Mouse (Mus musculus): ENCODE measurements around the gene Elovl1. TPM values are rescaled to one million over a fixed set of nuclear protein-coding genes. Genes with fewer than 3 reads are reported as not detected.

Gene Elovl1
- polyA plus RNA-seq, 1 experiment from 2014 or later = 47.0 TPM

Other genes starting within 250 kb of the Elovl1 start
- 26.3 and 38.4 TPM in 2 replicates for gene Kdm4a, start 248.1 kb upstream of the Elovl1 start, polyA plus RNA-seq (2016; fragmentation: Nextera tagmentation; extraction: Ambion mirVana)
- gene Ptprf, start 136.7 kb upstream of the Elovl1 start, polyA plus RNA-seq (2016; fragmentation: Nextera tagmentation; extraction: Ambion mirVana) = 94.4 and 103 TPM in 2 replicates
- gene Szt2, start 18.8 kb upstream of the Elovl1 start, polyA plus RNA-seq (2016; fragmentation: Nextera tagmentation; extraction: Ambion mirVana) = 6.4 and 9.1 TPM in 2 replicates
- gene Med8, start 18.8 kb upstream of the Elovl1 start, polyA plus RNA-seq (2016; fragmentation: Nextera tagmentation; extraction: Ambion mirVana) = 160 and 170 TPM in 2 replicates
- gene Cdc20, start 9.3 kb downstream of the Elovl1 start, polyA plus RNA-seq (2016; fragmentation: Nextera tagmentation; extraction: Ambion mirVana) = 403 and 424 TPM in 2 replicates
- 1.0 and 1.8 TPM in 2 replicates for gene Mpl, start 29.4 kb downstream of the Elovl1 start, polyA plus RNA-seq (2016; fragmentation: Nextera tagmentation; extraction: Ambion mirVana)
- 13.1 and 15.8 TPM in 2 replicates for gene Tie1, start 62.0 kb downstream of the Elovl1 start, polyA plus RNA-seq (2016; fragmentation: Nextera tagmentation; extraction: Ambion mirVana)
- 0.52 and 0.53 TPM in 2 replicates for gene 2610528J11Rik, start 98.9 kb downstream of the Elovl1 start, polyA plus RNA-seq (2016; fragmentation: Nextera tagmentation; extraction: Ambion mirVana)
- 0.28 and 0.30 TPM in 2 replicates for gene Tmem125, start 116.0 kb downstream of the Elovl1 start, polyA plus RNA-seq (2016; fragmentation: Nextera tagmentation; extraction: Ambion mirVana)
- 0.70 and 0.75 TPM in 2 replicates for gene Cfap57, start 192.7 kb downstream of the Elovl1 start, polyA plus RNA-seq (2016; fragmentation: Nextera tagmentation; extraction: Ambion mirVana)
- gene Ebna1bp2, start 192.7 kb downstream of the Elovl1 start, polyA plus RNA-seq (2016; fragmentation: Nextera tagmentation; extraction: Ambion mirVana) = 187 and 192 TPM in 2 replicates
- gene Olfr62, start 230.9 kb downstream of the Elovl1 start, polyA plus RNA-seq (2016; fragmentation: Nextera tagmentation; extraction: Ambion mirVana) = not detected in 2 replicates